Mouse (Mus musculus) small intestine, adult 2 months (tissue): ENCODE results near the gene Mmgt2.

Source experiments
- CTCF ChIP-seq: fragments of 200-500 bp; IDR thresholded peaks from 2 replicates; pipeline ENCODE4 v1.5.1; 2012; ENCODE audit warnings: low read depth, mild to moderate bottlenecking, control low read depth, inconsistent platforms, low read length, moderate library complexity, mixed read lengths; ENCODE audit not compliant: insufficient replicate concordance, insufficient read length; ENCODE audit errors: extremely low read depth
- POLR2A ChIP-seq: fragments of 200-500 bp; IDR thresholded peaks from 2 replicates; pipeline ENCODE4 v1.6.1; 2012; ENCODE audit warnings: low read depth, mild to moderate bottlenecking, control low read depth, inconsistent platforms, low read length, moderate library complexity

DNA sequence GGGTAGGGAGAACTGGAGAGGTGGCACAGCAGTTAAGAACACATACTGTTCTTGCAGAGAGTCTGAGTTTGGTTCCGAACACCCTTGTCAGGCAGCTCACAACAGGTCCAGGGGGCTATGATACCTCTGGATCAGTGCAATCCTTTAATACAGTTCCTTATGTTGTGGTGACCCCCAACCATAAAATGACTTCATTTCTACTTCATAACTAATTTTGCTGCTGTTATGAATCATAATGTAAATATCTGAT lies 40.6 kb upstream of the Mmgt2 start:
- TF ChIP-seq POLR2A (no peak), CTCF (no peak)
